Mouse (Mus musculus): ENCODE measurements around the gene Trim34a. TPM values are rescaled to one million over a fixed set of nuclear protein-coding genes. Genes with fewer than 3 reads are reported as not detected.

The Trim34a gene
- polyA plus RNA-seq, 1 experiment from 2014 or later = 0.89 TPM

Other genes with a start within 250 kb of the Trim34a start
- not detected in 2 replicates for gene Olfr638, start 245.7 kb upstream of the Trim34a start, polyA plus RNA-seq (2015; fragmentation: Nextera tagmentation; extraction: Ambion mirVana)
- gene Olfr639, start 227.2 kb upstream of the Trim34a start, polyA plus RNA-seq (2015; fragmentation: Nextera tagmentation; extraction: Ambion mirVana) = 0.04 TPM in 1 of 2 replicates, not detected in the other
- not detected in 2 replicates for gene Olfr640, start 218.9 kb upstream of the Trim34a start, polyA plus RNA-seq (2015; fragmentation: Nextera tagmentation; extraction: Ambion mirVana)
- not detected in 2 replicates for gene Olfr641, start 209.0 kb upstream of the Trim34a start, polyA plus RNA-seq (2015; fragmentation: Nextera tagmentation; extraction: Ambion mirVana)
- gene Olfr642, start 191.8 kb upstream of the Trim34a start, polyA plus RNA-seq (2015; fragmentation: Nextera tagmentation; extraction: Ambion mirVana) = not detected in 2 replicates
- not detected in 2 replicates for gene 4930516K23Rik, start 183.0 kb upstream of the Trim34a start, polyA plus RNA-seq (2015; fragmentation: Nextera tagmentation; extraction: Ambion mirVana)
- gene Olfr644, start 172.6 kb upstream of the Trim34a start, polyA plus RNA-seq (2015; fragmentation: Nextera tagmentation; extraction: Ambion mirVana) = not detected in 2 replicates
- gene Olfr645, start 159.0 kb upstream of the Trim34a start, polyA plus RNA-seq (2015; fragmentation: Nextera tagmentation; extraction: Ambion mirVana) = not detected in 2 replicates
- gene Olfr646, start 139.6 kb upstream of the Trim34a start, polyA plus RNA-seq (2015; fragmentation: Nextera tagmentation; extraction: Ambion mirVana) = not detected in 2 replicates
- not detected in 2 replicates for gene Ubqln5, start 114.6 kb upstream of the Trim34a start, polyA plus RNA-seq (2015; fragmentation: Nextera tagmentation; extraction: Ambion mirVana)
- gene Olfr643, start 107.1 kb upstream of the Trim34a start, polyA plus RNA-seq (2015; fragmentation: Nextera tagmentation; extraction: Ambion mirVana) = not detected in 2 replicates
- not detected in 2 replicates for gene Ubqln3, start 101.2 kb upstream of the Trim34a start, polyA plus RNA-seq (2015; fragmentation: Nextera tagmentation; extraction: Ambion mirVana)
- not detected in 2 replicates for gene Ubqlnl, start 93.9 kb upstream of the Trim34a start, polyA plus RNA-seq (2015; fragmentation: Nextera tagmentation; extraction: Ambion mirVana)
- gene Olfm5, start 79.6 kb upstream of the Trim34a start, polyA plus RNA-seq (2015; fragmentation: Nextera tagmentation; extraction: Ambion mirVana) = not detected in 2 replicates
- gene Olfr648, start 61.1 kb upstream of the Trim34a start, polyA plus RNA-seq (2015; fragmentation: Nextera tagmentation; extraction: Ambion mirVana) = 0.66 and 0.67 TPM in 2 replicates
- not detected in 2 replicates for gene Olfr649, start 48.5 kb upstream of the Trim34a start, polyA plus RNA-seq (2015; fragmentation: Nextera tagmentation; extraction: Ambion mirVana)
- gene Trim6, start 25.7 kb upstream of the Trim34a start, polyA plus RNA-seq (2015; fragmentation: Nextera tagmentation; extraction: Ambion mirVana) = 0.35 and 0.46 TPM in 2 replicates
- 0.12 and 0.21 TPM in 2 replicates for gene Trim5, start 43.6 kb downstream of the Trim34a start, polyA plus RNA-seq (2015; fragmentation: Nextera tagmentation; extraction: Ambion mirVana)
- gene Trim12a, start 71.0 kb downstream of the Trim34a start, polyA plus RNA-seq (2015; fragmentation: Nextera tagmentation; extraction: Ambion mirVana) = 1.6 and 1.7 TPM in 2 replicates
- not detected in 2 replicates for gene Trim34b, start 85.0 kb downstream of the Trim34a start, polyA plus RNA-seq (2015; fragmentation: Nextera tagmentation; extraction: Ambion mirVana)
- 1.4 and 1.5 TPM in 2 replicates for gene Trim12c, start 108.9 kb downstream of the Trim34a start, polyA plus RNA-seq (2015; fragmentation: Nextera tagmentation; extraction: Ambion mirVana)
- not detected in 2 replicates for gene Trim30b, start 125.4 kb downstream of the Trim34a start, polyA plus RNA-seq (2015; fragmentation: Nextera tagmentation; extraction: Ambion mirVana)
- not detected in 2 replicates for gene Trim30c, start 156.4 kb downstream of the Trim34a start, polyA plus RNA-seq (2015; fragmentation: Nextera tagmentation; extraction: Ambion mirVana)
- 0.42 and 0.48 TPM in 2 replicates for gene Trim30a, start 220.7 kb downstream of the Trim34a start, polyA plus RNA-seq (2015; fragmentation: Nextera tagmentation; extraction: Ambion mirVana)